Mouse (Mus musculus) C2C12 (cell line): Measurements from ENCODE around the gene Rhobtb3.
"Not testable (repeated sequence)": the region's sequence is repeated elsewhere in the genome, so short reads cannot be mapped to it uniquely, and the experiment has no call there.

Experiments
- CTCF ChIP-seq: IDR thresholded peaks from one replicate; pipeline ENCODE4 v1.5.1; 2011; ENCODE audit not compliant: control insufficient read depth, insufficient read depth, insufficient read length
- MAX ChIP-seq: IDR thresholded peaks from one replicate; pipeline ENCODE4 v1.6.1; 2011; ENCODE audit warnings: mild to moderate bottlenecking, control low read depth

GRCm38 (mm10) chr13:75876188-75876587, 67.5 kb downstream of the Rhobtb3 start:
- TF ChIP-seq CTCF, MAX: not testable (repeated sequence)
